Mouse (Mus musculus): ENCODE data around the gene Dock6.

GRCm38 (mm10) chr9:21830461-21830850, 22.0 kb downstream of the Dock6 start:
- TF ChIP-seq POLR2A (IDR thresholded peaks at IDR 0.05; ENCODE audit: extremely low read depth, insufficient read depth, low read length) (no peak), CTCF (IDR thresholded peaks at IDR 0.05; ENCODE audit: extremely low read depth, insufficient read depth, low read length) (no peak)
